Mouse (Mus musculus) fat pad, adult 2 months (tissue): Measurements from ENCODE around the gene Fam89a.

Experiments used
- DNase-seq: peaks from one replicate; pipeline ENCODE4 v3.0.0-alpha.2; 2011; ENCODE audit warnings: low read depth, low spot score; ENCODE audit errors: extremely low read depth

Gene Fam89a

DNA sequence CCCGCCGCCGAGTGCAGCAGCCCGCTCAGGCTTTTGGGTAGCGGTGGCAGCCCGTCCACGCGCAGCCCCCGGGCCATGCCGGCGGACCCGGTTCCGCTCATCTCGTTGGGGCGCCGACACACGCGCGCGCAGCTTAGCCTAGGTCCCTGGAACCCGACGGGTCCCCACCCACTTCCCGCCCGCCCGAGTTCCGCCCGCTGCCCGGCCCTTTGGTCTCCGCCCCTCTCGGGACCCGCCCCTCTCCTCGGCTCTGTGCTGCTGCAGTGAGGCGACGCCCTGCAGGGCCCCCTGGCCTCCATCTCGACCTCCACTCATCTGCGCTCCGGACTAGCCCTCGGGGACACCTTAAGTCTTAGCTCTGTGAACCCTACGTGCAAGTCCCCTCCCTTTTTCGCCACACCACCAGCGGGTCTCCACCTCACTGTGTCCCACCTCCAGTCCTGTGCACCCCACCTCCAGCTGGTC lies at the start of gene Fam89a:
Fam89a (minus strand) TSS at position 124 of the 465 bp plus-strand sequence.
- DNase-seq, result no peak

- no peak for DNase-seq
Measured at GRCm38 (mm10) chr8:124800542-124800941, 48.9 kb upstream of the Fam89a start.

GRCm38 (mm10) chr8:124795781-124796488 lies 44.3 kb upstream of the Fam89a start:
- DNase-seq, result no peak

- DNase-seq, result no peak
Measured at GRCm38 (mm10) chr8:124794486-124794780, 42.8 kb upstream of the Fam89a start.

DNA sequence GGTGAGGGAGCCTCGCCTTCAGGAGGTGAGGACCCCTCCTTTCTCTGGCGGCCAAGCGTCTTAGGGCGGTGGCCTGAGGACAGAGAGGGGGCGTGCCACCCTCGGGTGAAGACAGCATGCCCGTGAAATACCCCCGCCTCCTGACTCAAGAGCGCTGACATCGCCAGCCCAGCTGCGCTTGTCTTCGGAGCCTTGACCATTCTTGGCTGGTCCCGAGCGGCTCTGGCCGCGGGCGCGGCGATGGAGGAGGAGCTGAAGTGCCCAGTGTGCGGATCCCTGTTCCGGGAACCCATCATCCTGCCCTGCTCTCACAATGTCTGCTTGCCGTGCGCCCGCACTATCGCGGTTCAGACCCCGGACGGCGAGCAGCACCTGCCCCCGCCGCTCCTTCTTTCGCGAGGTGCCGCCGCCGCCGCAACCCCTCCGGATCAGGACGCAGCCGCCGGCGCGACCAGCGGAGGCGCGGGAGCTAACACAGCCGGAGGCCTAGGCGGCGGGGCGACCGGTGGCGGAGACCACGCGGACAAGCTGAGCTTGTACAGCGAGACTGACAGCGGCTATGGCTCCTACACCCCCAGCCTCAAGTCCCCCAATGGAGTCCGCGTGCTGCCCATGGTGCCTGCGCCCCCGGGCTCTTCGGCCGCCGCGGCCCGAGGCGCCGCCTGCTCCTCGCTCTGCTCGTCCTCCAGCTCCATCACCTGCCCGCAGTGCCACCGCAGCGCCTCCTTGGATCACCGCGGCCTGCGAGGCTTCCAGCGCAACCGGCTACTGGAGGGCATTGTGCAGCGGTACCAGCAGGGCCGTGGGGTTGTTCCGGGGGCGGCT lies 42.2 kb upstream of the Fam89a start:
- no peak for DNase-seq

- DNase-seq, result no peak
Measured at GRCm38 (mm10) chr8:124793172-124793651, 41.6 kb upstream of the Fam89a start.

GRCm38 (mm10) chr8:124792708-124793107 lies 41.1 kb upstream of the Fam89a start, which contains the start of gene Trim67:
TSS of gene Trim67 (plus strand) at chr8:124793092.
- DNase-seq, result no peak

GRCm38 (mm10) chr8:124792186-124792585 lies 40.6 kb upstream of the Fam89a start:
- no peak for DNase-seq

DNA sequence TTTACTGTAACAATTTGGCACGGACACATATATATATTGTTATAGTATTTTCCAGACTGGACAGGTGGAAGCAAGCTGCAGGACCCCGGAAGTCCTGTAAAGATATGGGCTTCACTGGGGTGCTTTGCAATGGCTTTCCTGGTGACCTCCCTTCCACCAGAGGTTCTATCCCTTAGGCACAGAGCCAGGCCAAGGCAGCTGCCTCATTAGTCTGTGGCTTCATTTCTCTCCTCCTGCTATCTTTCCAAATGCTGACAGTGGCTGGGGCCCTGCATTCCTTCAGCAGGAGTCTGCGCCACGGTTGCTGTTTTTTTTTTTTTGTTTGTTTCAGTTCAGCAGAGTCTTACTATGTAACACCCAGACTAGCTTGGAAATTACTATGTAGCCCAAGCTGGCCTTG lies 40.1 kb upstream of the Fam89a start:
- DNase-seq, result no peak

GRCm38 (mm10) chr8:124790676-124791075 lies 39.0 kb upstream of the Fam89a start:
- DNase-seq, result no peak

DNA sequence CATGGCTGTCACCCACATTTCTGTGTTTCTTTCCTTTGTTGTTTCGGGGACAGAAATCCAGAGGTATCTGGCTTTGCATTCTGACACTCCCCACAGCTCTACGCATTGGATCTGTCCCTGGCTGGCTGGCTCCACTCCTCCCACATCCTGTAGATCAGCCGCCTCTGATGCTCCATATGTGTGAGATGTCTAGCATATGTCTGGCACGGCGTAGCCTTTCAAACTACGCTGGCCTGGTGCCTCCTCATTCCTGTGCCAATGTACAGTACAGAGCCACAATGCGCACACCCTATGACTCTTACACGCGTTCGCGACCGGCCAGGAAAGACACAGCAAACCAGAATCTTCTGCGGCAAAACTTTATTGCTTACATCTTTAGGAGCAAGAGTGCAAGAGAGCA lies 33.0 kb upstream of the Fam89a start:
- no peak for DNase-seq

GRCm38 (mm10) chr8:124783228-124783627 lies 31.6 kb upstream of the Fam89a start:
- DNase-seq, result no peak

- DNase-seq, result no peak
Measured at GRCm38 (mm10) chr8:124782431-124782830, 30.8 kb upstream of the Fam89a start.

DNA sequence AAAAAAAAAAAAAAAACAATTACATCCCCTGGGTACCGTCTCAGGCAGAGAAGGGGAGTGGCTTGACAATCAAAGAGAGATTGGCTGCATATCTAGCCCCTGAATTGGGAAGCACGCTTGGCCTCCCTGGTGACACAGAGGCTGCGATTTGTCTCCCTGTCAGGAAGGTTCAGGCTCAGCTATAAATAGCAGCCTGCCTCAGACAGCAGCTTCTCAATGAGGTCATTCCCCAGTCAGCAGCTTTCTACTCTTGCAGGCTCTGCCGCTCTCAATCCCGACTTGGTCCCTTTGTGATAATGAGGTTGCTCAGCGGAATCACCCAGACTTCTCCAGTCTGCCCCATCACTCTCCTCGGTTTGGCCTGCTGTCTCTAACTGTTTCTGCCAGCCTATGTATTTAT lies 28.6 kb upstream of the Fam89a start:
- DNase-seq, result no peak

GRCm38 (mm10) chr8:124775695-124776094 lies 24.1 kb upstream of the Fam89a start:
- no peak for DNase-seq

- no peak for DNase-seq
Measured at GRCm38 (mm10) chr8:124772389-124772788, 20.8 kb upstream of the Fam89a start.

GRCm38 (mm10) chr8:124763061-124763460 lies 11.4 kb upstream of the Fam89a start:
- DNase-seq, result no peak

DNA sequence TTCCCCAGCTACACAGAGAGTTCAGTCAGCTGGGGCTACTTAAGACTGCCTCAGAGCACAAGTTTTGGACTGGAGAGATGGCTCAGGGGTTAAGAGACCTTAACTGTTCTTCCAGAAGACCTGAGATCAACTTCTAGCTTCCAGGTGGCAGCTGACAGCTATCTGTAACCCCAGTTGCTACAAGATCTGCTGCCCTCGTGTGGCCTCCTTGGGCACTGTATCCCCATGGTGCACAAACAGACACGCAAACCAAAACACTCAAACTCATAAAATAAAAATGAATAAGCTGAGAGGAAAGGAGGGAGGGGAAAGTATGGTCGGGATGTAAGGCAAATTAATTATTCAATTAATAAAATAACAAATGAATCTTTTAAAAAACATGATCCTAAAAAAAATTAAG lies 6.9 kb upstream of the Fam89a start:
- DNase-seq, result no peak

- no peak for DNase-seq
Measured at GRCm38 (mm10) chr8:124756601-124757000, 5.0 kb upstream of the Fam89a start.

GRCm38 (mm10) chr8:124756153-124756552 lies 4.5 kb upstream of the Fam89a start:
- DNase-seq, result no peak

DNA sequence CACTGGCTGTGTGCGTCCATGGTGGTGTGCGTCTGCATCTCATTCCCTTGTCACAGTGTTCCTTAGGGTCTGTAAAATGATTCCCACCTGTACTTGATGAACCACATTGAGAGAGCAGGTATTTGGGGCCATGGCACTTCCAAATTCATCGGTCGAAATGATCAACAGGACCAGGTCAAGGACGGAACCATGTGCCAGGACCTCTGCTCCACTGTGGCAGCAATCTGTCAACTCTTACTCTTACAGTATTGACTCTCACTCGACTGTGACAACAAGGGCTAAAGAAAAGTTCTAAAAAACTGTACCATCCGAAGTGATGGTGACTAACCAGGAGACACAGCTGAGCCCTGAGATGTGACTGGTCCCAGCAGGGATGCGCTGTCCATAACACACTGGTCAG lies 3.8 kb upstream of the Fam89a start:
- DNase-seq, result no peak

GRCm38 (mm10) chr8:124754792-124755190 lies 3.2 kb upstream of the Fam89a start:
- DNase-seq, result no peak
